Mouse (Mus musculus) hindbrain, postnatal 0 days (tissue): ENCODE data around the gene Kirrel3. TPM values are rescaled to one million over a fixed set of nuclear protein-coding genes. Genes with fewer than 3 reads are reported as not detected.

Experiments used
- ATAC-seq: fragments of 200-750 bp; cut with Nextera tagmentation; 2 replicates; pipeline ENCODE4 v1.8.0; 2017; ENCODE audit warnings: mild to moderate bottlenecking, moderate TSS enrichment, moderate library complexity
- DNase-seq: peaks from one replicate; pipeline ENCODE4 v3.0.0-alpha.2; 2015; ENCODE audit warnings: low spot score
- H3K27ac ChIP-seq: fragments of 300-500 bp; sonication (generic); 2 replicates; pipeline ENCODE4 v1.5.1; 2014; ENCODE audit warnings: mild to moderate bottlenecking
- H3K27me3 ChIP-seq: fragments of 300-500 bp; sonication (generic); 2 replicates; pipeline ENCODE4 v1.6.1; 2014; ENCODE audit warnings: low read length, mixed read lengths; ENCODE audit not compliant: insufficient read depth
- H3K36me3 ChIP-seq: fragments of 300-500 bp; sonication (generic); 2 replicates; pipeline ENCODE4 v1.6.1; 2014; ENCODE audit warnings: low read length, mixed read lengths; ENCODE audit not compliant: insufficient read depth
- H3K4me1 ChIP-seq: fragments of 300-500 bp; sonication (generic); 2 replicates; pipeline ENCODE4 v1.6.1; 2014; ENCODE audit warnings: antibody characterized with exemption, low read length, mixed read lengths; ENCODE audit not compliant: insufficient read depth
- H3K4me2 ChIP-seq: fragments of 300-500 bp; sonication (generic); 2 replicates; pipeline ENCODE4 v1.6.1; 2014; ENCODE audit warnings: low read depth, mild to moderate bottlenecking, low read length, moderate library complexity, mixed read lengths
- H3K4me3 ChIP-seq: fragments of 300-500 bp; sonication (generic); 2 replicates; pipeline ENCODE4 v1.5.1; 2014; ENCODE audit warnings: low read length
- H3K9ac ChIP-seq: fragments of 300-500 bp; sonication (generic); replicated peaks from 2 replicates; pipeline ENCODE4 v1.6.1; 2014; ENCODE audit warnings: mild to moderate bottlenecking, low read length, moderate library complexity, mixed read lengths
- H3K9me3 ChIP-seq: fragments of 300-500 bp; sonication (generic); 2 replicates; pipeline ENCODE4 v1.6.1; 2016; ENCODE audit warnings: low read length, mixed read lengths
- CTCF ChIP-seq: IDR thresholded peaks from 2 replicates; pipeline ENCODE4 v1.5.1; 2016; ENCODE audit warnings: antibody characterized with exemption, control low read depth, low read depth
- WGBS: fragments of 180-500 bp; shearing (Covaris S2); extraction: QIAGEN DNeasy Blood & Tissue Kit; methylation state at CpG from one replicate; pipeline ENCODE4 v1.1.7; 2014; 5-methylcytosine and 5-hydroxymethylcytosine counted together
- polyA plus RNA-seq: library from polyadenylated mRNA; unstranded; fragments of >200 nt; fragmentation: Nextera tagmentation; extraction: Ambion mirVana; gene quantifications from 2 replicates; pipeline ENCODE4 v1.2.1, GENCODE M21; 2015
- total RNA-seq: library from RNA; depleted of rRNA; stranded (reverse); fragments of >200 nt; gene quantifications from 2 replicates; pipeline ENCODE4 v1.2.3, GENCODE M21; 2014

Gene Kirrel3
- total and polyA plus RNA-seq, 2 experiments from 2014 or later, result 40.6 to 44.9 TPM

DNA sequence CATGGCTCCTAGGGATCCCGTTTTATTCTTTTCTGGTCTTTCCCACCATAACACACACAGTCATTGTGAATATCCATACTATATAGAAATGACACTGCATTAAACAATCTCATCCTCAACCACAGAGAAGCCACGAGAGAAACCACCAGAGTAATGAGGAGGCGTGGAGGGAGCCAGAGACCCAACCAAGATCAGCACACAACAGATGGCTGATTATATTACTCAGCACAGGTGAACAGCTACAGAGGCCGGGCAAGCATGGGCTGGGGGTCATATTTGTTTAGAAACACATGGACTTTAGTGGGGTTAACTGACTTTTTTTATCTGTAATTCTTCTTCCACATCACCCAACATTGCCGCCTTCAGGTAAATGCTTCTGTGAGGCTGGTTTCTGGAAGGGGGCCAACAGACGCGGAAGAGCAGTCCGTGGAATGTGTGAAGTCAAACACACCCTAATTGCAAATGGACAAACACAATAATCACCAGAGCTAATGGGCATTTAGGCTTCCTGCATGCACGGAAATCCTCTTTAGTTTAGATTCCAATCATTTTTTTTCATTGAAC is 76.8 kb downstream of the Kirrel3 start:
- peak; percentile 41 for DNase-seq
- 62% methylated on average over 9 of the region's 9 CpGs for WGBS
- Histone ChIP-seq H3K4me2 (no peak overlapping the region), H3K27ac (no peak overlapping the region), H3K4me1 (peaks cover 22% of the 10 kb centered on the region), H3K27me3 (no peaks in the 10 kb centered on the region), H3K9ac (no peak overlapping the region), H3K9me3 (no peaks in the 10 kb centered on the region), H3K4me3 (no peak overlapping the region), H3K36me3 (no peaks in the 10 kb centered on the region)
- no peak for TF ChIP-seq CTCF
- no peak for ATAC-seq

DNA sequence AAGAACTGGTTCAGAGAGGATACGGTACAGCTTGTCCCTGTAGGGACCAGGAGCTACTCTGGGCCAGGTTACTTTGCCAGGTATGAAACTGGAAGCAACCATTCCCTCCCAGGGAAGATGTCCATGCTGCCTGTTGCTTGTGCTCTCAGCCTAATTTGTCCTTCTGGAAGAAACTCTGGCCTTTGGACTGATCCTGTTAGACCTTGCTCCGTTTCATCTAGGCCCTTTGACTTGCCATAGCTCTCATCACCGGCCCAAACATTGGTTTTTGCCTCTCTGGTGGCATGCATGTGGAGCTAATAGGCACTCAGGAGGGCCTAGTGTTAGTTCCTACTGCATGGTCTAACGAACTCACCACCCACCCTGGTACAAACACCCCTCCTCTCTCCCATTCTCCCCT is 88.2 kb downstream of the Kirrel3 start:
- no peak for DNase-seq
- WGBS, result 81% methylated on average over 4 of the region's 4 CpGs
- Histone ChIP-seq H3K27me3 (no peaks in the 10 kb centered on the region), H3K4me3 (no peak overlapping the region), H3K9ac (no peak overlapping the region), H3K4me2 (no peak overlapping the region), H3K36me3 (no peaks in the 10 kb centered on the region), H3K27ac (no peak overlapping the region), H3K9me3 (no peaks in the 10 kb centered on the region), H3K4me1 (no peaks in the 10 kb centered on the region)
- no peak for TF ChIP-seq CTCF
- ATAC-seq, result no peak

DNA sequence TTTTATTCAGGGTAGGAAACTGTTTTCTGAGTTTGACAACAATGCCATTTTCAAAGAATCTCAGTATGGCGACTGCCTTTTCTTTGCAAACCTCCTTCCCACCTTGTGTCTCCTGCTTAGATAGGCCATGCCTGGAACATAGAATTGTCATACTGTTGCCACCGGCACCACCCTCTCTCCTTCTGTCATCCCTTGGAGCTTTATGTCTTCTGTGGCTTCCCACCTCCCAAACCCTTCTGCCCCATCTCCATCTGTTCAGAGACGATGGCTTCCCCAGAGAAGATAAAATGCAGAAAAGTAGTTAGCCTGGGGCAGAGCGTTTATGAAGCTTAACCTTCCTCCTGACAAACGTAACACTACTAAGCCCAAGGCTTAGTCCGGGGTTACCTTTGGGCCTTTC is 88.9 kb downstream of the Kirrel3 start:
- no peaks in the 10 kb centered on the region for H3K4me1 ChIP-seq
- no peaks in the 10 kb centered on the region for H3K27me3 ChIP-seq
- no peaks in the 10 kb centered on the region for H3K36me3 ChIP-seq
- H3K27ac ChIP-seq, result no peak overlapping the region
- DNase-seq, result no peak
- H3K9ac ChIP-seq, result no peak overlapping the region
- H3K9me3 ChIP-seq, result no peaks in the 10 kb centered on the region
- 81% methylated on average over 6 of the region's 6 CpGs for WGBS
- no peak overlapping the region for H3K4me2 ChIP-seq
- ATAC-seq, result no peak
- TF ChIP-seq CTCF, result no peak
- H3K4me3 ChIP-seq, result no peak overlapping the region

DNA sequence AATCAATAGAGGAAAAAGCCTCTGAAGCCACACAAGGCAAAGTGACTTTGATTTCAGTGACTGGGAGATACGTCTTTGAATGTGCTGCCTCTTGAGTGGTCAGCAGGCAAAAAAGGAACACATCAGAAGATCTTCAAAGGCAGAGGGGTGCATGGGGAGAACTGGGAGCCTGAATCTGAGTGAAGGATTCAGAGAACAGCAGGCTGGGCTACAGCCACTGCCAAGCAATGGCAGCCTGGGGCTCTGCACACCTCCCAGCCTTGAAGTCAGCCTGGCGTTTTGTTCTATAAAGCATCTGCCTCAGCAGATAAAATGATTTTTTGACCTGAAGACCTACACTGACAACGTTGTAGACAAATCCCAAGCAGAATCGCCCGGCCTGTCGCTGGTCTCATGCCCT is 93.5 kb downstream of the Kirrel3 start:
- DNase-seq, result no peak
- H3K4me2 ChIP-seq, result no peak overlapping the region
- no peak for TF ChIP-seq CTCF
- no peaks in the 10 kb centered on the region for H3K9me3 ChIP-seq
- H3K4me3 ChIP-seq, result no peak overlapping the region
- 70% methylated on average over 6 of the region's 6 CpGs for WGBS
- H3K9ac ChIP-seq, result no peak overlapping the region
- H3K4me1 ChIP-seq, result no peaks in the 10 kb centered on the region
- no peak overlapping the region for H3K27ac ChIP-seq
- H3K36me3 ChIP-seq, result no peaks in the 10 kb centered on the region
- ATAC-seq, result no peak
- no peaks in the 10 kb centered on the region for H3K27me3 ChIP-seq

DNA sequence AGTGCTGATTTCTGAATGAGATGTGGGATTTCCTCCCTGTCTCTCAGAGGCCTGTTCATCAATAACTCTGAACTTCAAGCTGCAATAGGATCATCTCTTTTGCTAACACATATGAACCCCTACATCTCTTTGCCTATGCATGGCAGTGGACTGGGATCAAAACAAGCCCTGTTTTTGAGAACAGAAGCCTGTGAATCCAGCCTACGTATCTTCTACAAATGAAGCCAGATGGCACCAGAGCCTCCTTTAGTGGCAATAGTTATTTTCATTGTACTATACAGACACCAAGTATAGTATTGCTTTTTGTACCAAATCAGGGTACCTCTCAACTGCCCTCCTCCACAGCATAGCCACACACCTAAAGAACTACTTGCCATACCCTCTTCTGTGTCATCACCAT is 94.4 kb downstream of the Kirrel3 start:
- WGBS, result 66% methylated on average over 1 of the region's 1 CpGs
- DNase-seq, result no peak
- no peaks in the 10 kb centered on the region for H3K27me3 ChIP-seq

DNA sequence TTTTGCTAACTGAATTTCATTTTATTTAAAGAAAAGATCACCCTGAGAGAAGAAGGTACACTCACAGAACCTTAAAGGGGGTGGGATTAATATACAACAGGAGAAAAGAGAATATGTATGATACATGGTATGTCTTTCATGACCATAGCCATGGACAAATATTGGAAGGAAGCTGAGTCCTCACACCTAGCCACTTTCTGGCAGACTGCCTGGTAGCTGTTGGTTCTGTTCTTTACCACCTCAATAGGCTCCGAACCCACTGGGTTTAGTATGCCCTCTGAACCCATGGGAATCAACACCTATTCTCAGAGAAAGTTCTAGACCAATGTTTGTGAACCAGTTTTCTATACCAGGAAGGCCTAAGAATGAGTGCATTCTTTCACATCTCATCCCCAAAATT is 96.8 kb downstream of the Kirrel3 start:
- 89% methylated on average over 1 of the region's 1 CpGs for WGBS
- Histone ChIP-seq H3K9me3 (no peaks in the 10 kb centered on the region), H3K36me3 (no peaks in the 10 kb centered on the region), H3K4me1 (0 out of 2 replicates have a peak, but pooled peaks cover 11% of the 10 kb centered on the region), H3K4me2 (no peak overlapping the region), H3K27me3 (no peaks in the 10 kb centered on the region), H3K9ac (no peak overlapping the region), H3K4me3 (no peak overlapping the region), H3K27ac (no peak overlapping the region)
- TF ChIP-seq CTCF, result no peak
- ATAC-seq (no peak), DNase-seq (no peak)

More for the DNA sequence above, 94.4 kb downstream of the Kirrel3 start:
- Histone ChIP-seq H3K9ac (no peak overlapping the region), H3K9me3 (no peaks in the 10 kb centered on the region), H3K4me1 (0 out of 2 replicates have a peak, but pooled peaks cover under 1% of the 10 kb centered on the region), H3K36me3 (no peaks in the 10 kb centered on the region), H3K27ac (no peak overlapping the region), H3K4me2 (no peak overlapping the region), H3K4me3 (no peak overlapping the region)
- no peak for ATAC-seq
- TF ChIP-seq CTCF, result no peak

DNA sequence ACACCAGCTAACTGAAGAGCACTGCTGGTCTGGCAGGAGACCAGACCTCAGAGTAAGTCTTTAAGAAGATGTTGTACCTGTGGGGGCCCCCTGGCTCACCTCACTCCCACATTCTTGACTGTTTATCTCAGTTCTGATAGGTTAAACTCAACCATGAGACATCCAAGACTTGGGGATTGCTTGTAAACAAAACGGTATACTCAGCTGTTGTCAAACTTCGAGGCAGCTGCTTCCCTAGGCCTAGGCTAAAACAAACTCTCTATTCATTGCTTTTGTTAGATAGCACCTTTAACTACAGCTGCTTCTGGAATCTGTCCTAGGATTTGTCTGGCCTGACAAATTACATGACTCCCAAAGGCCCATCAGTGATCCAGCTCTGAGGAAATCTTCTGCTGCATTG is 99.8 kb downstream of the Kirrel3 start:
- Histone ChIP-seq H3K27me3 (no peaks in the 10 kb centered on the region), H3K4me3 (no peak overlapping the region), H3K27ac (no peak overlapping the region), H3K36me3 (no peaks in the 10 kb centered on the region), H3K4me1 (0 out of 2 replicates have a peak, but pooled peaks cover 11% of the 10 kb centered on the region), H3K9ac (no peak overlapping the region), H3K4me2 (no peak overlapping the region), H3K9me3 (no peaks in the 10 kb centered on the region)
- WGBS, result 50% methylated on average over 2 of the region's 2 CpGs
- ATAC-seq (no peak), DNase-seq (peak; percentile 25)
- no peak for TF ChIP-seq CTCF
